Mouse (Mus musculus): Measurements from ENCODE around the gene Fam172a.

GRCm38 (mm10) chr13:78024683-78025294 lies 323.0 kb downstream of the Fam172a start, which contains the start of gene Pou5f2:
- TF ChIP-seq CTCF (IDR thresholded peaks at IDR 0.05; ENCODE audit: low read depth, low read length) (no peak), GATA1 (IDR thresholded peaks at IDR 0.05; ENCODE audit: borderline replicate concordance, low read length) (no peak)

Measured in G1E (cell line).